Mouse (Mus musculus) adrenal gland, postnatal 4 days (tissue): ENCODE data around the gene 2310011J03Rik. TPM values are rescaled to one million over a fixed set of nuclear protein-coding genes. Genes with fewer than 3 reads are reported as not detected.

ENCODE experiments used
- DNase-seq, 2 experiments: peaks; one replicate each; pipeline ENCODE4 v3.0.0; 2021 to 2022; ENCODE audit warnings: low spot score in 2 of 2, mixed read lengths in 2 of 2
- total RNA-seq, 2 experiments: library from RNA; stranded (reverse); gene quantifications; 2 replicates each; pipeline ENCODE4 v1.2.3; 2021

The 2310011J03Rik gene
- total RNA-seq, 2 experiments from 2014 or later = 30.8 to 31.2 TPM

- no peak for DNase-seq
Observed at GRCm38 (mm10) chr10:80342749-80343424, 22.6 kb upstream of the 2310011J03Rik start.

- no peak for DNase-seq
Observed at GRCm38 (mm10) chr10:80342305-80342748, 22.0 kb upstream of the 2310011J03Rik start.

- DNase-seq = no peak
Observed at GRCm38 (mm10) chr10:80341491-80342304, 21.4 kb upstream of the 2310011J03Rik start.

- DNase-seq = no peak
Observed at GRCm38 (mm10) chr10:80341026-80341425, 20.7 kb upstream of the 2310011J03Rik start.

- peak; percentile 64 to 82 for DNase-seq
Observed at GRCm38 (mm10) chr10:80339941-80340750, 19.8 kb upstream of the 2310011J03Rik start.

GRCm38 (mm10) chr10:80336263-80336662, 15.9 kb upstream of the 2310011J03Rik start:
- no peak for DNase-seq

- no peak for DNase-seq
Observed at GRCm38 (mm10) chr10:80332525-80332989, 12.2 kb upstream of the 2310011J03Rik start.

GRCm38 (mm10) chr10:80331636-80332524, 11.5 kb upstream of the 2310011J03Rik start:
- no peak for DNase-seq

- DNase-seq = no peak
Observed at GRCm38 (mm10) chr10:80330888-80331287, 10.6 kb upstream of the 2310011J03Rik start.

GRCm38 (mm10) chr10:80330084-80330483, 9.7 kb upstream of the 2310011J03Rik start:
- DNase-seq = no peak

- peak; percentile 96 to 97 for DNase-seq
Observed at GRCm38 (mm10) chr10:80329273-80330081, 9.1 kb upstream of the 2310011J03Rik start, which contains the start of the genes Pcsk4 and Reep6. TSS of gene Pcsk4 (minus strand) at chr10:80329498. TSS of gene Reep6 (plus strand) at chr10:80329953.

- no peak for DNase-seq
Observed at GRCm38 (mm10) chr10:80325045-80325444, 4.7 kb upstream of the 2310011J03Rik start.

- no peak for DNase-seq
Observed at GRCm38 (mm10) chr10:80324120-80325037, 4.0 kb upstream of the 2310011J03Rik start.

- DNase-seq = peak in 1 of 2 experiments; percentile 49
Observed at GRCm38 (mm10) chr10:80323261-80324119, 3.2 kb upstream of the 2310011J03Rik start.

GRCm38 (mm10) chr10:80322811-80323211, 2.5 kb upstream of the 2310011J03Rik start:
- no peak for DNase-seq

- DNase-seq = no peak
Observed at GRCm38 (mm10) chr10:80321670-80322581, 1.6 kb upstream of the 2310011J03Rik start.
